Mouse (Mus musculus): ENCODE results near the gene Dnajb3. TPM values are rescaled to one million over a fixed set of nuclear protein-coding genes. Genes with fewer than 3 reads are reported as not detected.
"Not testable (repeated sequence)": the region's sequence is repeated elsewhere in the genome, so short reads cannot be mapped to it uniquely, and the experiment has no call there.

Gene Dnajb3
- total RNA-seq, 2 experiments from 2014 or later: not detected

DNA sequence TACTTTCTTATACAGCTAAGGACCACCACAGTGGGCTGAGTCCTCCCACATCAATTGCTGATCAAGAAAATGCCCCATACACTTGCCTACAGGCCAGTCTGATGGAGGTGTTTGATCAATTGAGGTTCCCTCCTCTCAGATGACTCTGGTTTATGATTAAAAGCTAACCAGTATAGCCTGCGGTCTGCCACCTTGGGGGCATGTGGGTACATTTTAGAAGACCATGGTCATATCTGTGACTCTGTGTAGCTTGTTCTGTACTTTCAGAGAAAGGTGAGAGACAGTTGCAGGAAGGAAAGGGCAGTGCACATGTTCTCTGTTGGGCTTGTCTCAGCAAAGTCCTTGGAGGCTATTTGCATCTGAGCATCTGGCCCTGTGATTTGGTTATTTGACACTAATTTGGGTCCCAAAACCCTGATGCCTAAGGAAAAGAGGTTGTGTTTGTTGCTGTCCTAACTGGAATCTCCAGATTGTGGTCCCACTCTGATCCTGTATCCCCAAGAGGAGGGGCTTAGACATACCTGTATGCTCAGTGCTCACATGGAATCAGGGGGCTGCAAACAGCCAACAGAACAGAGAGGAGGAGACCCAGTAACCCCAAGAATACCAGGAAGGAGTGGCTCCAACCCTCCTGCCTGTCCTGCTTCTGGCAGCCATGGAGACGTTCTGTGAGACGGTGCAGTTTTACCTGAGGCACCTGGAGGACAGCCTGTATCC lies 27.2 kb upstream of the Dnajb3 start:
- ATAC-seq (replicated peaks; ENCODE audit: poor library complexity, severe bottlenecking): no peak

DNA sequence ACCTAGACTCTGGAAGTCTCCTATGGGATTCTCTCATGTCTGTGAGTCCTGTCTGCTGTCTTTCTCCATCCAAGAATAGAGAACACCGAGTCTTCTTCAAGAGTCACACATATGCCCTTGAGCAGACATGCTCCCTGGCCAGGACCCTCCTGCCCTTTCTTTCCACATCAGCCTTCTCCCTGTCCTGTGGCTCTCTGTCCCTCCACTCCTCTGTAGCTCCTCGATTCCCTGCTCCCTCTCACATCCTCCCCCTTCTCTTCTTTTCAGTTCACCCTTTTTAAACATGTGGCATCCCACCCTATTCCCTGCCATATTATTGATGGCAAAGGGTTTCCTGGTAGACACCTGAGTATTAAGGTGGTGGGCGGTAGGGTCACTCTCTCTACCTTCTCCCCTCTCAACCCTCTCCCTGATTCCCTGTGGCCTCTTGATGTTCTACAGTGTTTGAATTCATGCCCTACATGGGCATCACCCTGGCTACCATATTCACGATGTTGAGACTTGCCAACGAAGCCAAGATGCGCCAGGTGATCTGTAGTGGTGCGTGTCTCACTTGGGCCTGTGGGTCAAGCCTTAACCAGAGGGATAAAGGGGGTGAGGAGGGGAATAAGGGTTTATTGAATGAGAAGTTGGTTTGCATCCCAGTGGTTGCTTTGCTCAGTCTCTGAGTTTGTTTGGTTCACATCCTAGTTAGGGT lies 26.4 kb upstream of the Dnajb3 start:
- ATAC-seq (replicated peaks; ENCODE audit: poor library complexity, severe bottlenecking): no peak

DNA sequence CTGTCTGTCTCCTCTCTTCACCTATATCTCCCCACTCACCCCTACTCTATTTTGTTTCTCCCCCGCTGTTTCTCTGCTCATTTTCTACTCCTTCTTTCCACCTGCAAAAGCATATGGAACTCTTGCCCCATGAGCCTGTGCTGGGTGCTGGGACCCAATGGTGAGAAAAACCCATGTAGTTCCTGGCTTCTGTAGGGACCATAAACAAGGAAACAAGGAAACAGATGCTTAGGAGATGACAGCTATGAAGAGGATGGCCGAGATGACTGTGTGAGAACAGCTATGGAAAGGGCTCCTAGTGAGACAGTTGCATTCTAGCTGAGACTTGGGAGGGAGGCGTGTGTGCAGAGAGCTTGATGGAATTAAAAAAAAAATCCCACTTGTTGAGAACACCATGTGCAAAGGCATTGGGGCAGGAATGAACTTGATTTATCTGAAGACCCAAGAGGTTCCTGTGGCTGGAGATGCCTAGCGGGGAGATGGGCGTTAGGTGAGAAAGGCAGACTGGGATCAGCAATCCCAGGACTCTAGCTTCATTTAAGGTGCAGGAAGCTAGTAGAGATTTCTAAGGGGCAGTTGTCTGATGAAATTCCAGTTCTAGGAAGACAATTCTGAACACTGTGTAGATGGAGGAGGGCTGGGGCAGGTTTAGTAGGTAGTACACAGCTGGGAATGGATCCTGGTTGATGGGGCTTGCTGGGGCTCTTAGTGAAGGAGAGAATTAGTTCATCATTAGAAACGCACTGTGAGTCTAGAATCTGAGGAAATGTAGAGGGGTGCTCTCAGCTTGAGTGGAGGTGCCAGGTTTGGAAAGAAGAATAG lies 25.6 kb upstream of the Dnajb3 start:
- no peak for ATAC-seq (replicated peaks; ENCODE audit: poor library complexity, severe bottlenecking)

DNA sequence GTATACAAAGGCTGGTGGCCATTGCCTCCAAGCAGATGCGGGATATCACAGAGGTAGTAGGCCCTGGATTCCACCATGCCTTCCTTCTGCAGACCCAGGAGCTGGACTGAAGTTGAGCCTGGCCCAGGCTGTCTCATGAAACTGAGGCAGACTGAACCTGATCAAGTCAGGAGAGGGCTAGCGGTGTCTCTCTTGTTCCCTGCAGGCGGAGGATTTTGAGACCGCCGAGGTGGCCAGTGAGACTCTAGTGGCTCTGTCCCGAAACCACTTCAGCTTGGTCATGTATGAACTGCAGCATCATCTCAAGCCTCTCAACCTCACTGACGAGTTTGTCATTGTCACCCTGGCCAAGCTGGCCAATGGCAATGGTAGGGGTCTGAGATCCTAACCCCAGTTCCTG lies 24.8 kb upstream of the Dnajb3 start:
- no peak for ATAC-seq (replicated peaks; ENCODE audit: poor library complexity, severe bottlenecking)

DNA sequence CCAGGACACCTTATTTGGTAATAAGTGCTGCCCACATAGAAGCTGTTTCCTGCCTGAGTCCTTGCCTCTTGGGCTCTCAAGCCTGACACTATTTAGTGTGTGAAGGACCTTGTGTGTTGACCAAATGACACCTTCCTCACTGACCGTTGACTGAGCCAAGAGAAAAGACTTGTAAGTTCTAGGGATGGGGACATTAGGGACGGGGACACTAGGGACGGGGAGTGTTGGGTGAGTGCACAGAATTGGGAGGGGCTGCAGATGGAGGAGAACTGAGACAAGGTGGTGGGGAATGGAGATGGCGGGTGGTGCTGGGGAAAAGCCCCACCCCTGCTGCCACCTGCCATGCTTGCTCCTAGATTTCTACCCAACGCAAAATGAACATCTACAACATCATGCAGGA lies 24.4 kb upstream of the Dnajb3 start:
- no peak for ATAC-seq (replicated peaks; ENCODE audit: poor library complexity, severe bottlenecking)

DNA sequence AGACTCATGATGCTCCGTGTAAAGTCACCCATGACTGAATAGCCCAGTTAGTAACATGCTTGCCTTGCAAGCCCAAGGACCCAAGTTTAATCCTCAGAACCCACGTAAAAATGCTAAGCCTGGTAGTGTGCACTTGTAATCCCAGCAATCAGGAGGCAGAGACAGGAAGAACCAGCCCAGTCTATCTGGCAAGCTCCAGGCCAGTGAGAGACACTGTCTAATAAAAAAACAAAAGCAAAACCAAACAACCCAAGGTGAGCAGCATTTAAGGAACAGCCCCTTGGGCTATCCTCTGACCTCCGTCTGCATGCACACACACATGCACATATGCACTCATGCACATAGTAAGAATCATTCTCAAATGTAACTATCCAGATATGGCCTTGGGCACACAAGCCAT lies 24.0 kb upstream of the Dnajb3 start:
- no peak for ATAC-seq (replicated peaks; ENCODE audit: poor library complexity, severe bottlenecking)

DNA sequence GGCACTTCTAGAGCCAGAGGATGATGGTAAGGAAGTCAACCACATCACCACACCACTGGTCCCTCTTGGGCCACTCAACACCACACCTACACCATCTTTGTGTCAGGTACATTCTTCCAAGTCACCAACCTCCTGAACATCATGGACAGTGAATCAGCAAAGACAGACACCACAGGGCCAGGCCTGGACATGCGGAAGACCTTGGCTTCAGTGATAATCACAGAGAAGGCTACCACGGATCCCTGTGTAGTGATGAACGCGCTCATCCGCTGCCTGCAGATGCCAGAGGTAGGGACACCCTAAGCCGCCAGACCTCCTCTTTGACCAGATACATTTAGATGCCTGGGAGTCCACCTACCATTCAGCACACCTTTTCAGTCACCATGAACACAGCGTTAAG lies 22.5 kb upstream of the Dnajb3 start:
- no peak for ATAC-seq (replicated peaks; ENCODE audit: poor library complexity, severe bottlenecking)

DNA sequence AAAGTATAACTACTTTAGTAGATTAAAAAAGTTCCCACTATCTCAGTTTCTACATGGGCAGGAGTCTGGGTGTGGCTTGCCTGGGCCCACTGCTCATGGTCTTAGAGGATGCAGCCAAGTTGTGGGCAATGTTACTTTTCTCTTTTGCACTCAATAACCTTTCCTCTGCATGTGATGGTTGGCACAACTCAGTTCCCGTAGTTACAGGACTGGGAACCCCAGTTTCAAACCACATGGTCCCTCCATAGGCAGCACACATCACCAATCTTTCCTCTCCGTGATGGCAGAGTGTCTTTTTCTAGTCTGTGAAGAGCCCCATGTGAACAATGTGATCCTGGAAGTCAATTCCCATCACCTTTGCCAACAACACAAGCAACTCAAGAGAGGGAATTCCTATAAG lies 21.9 kb upstream of the Dnajb3 start:
- ATAC-seq (replicated peaks; ENCODE audit: poor library complexity, severe bottlenecking): peak; percentile 1; the same call in 1 of the 2 replicates

DNA sequence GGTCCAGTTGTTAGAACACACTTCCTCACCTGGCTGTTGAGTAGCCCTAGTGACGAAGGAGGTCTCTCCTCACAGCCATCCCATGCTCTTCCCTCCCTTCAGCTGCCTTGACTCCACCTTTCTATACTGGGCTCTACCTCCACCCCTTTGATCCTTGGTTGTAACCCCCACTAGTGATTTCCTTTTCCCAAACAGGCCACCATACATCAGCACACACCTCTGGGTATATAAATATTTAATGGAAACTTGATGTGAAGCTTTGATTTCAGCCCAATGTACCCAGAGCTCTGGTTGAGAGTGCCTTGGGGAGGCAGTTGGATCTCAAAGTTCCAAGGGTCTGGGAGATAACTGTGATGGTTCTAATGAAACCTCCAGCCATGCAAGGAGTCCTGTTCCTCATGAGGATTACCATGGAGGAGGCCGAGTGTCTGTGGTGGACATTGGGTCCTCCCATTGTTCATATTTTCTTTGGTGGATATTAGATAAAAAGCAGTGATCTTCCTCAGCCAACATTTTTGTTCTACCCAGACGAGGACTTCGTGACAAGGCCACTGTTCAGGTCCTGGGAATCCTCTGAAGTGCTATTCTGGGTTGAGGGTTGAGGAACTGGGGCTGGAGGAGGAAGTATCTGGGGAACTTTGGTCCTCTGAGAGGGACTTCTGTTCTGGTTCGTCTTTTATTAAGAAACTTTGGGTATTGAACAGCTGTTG lies 21.2 kb upstream of the Dnajb3 start, which contains the start of gene Mroh2a:
Gene Mroh2a (plus strand): TSS at position 317 of the 710 bp plus-strand sequence.
- peak; percentile 56 for ATAC-seq (replicated peaks; ENCODE audit: poor library complexity, severe bottlenecking)

DNA sequence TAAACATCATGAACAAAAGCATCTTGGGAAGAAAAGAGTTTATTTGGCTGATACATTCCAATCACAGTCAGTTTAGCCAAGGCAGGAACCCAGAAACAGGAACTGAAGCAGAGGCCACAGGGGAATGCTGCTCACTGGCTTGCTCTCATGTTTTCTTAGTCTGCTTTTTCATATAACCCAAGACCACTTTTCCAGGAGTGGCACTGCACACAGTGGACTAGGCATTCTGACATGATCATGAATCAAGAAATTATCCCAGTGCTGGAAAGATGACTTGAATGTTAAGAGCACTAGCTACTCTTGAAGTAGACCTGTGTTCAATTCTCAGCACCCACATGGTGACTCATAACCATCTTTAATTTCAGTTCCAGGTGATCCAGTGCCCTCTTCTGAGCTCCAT lies 20.2 kb upstream of the Dnajb3 start:
- no peak for ATAC-seq (replicated peaks; ENCODE audit: poor library complexity, severe bottlenecking)

DNA sequence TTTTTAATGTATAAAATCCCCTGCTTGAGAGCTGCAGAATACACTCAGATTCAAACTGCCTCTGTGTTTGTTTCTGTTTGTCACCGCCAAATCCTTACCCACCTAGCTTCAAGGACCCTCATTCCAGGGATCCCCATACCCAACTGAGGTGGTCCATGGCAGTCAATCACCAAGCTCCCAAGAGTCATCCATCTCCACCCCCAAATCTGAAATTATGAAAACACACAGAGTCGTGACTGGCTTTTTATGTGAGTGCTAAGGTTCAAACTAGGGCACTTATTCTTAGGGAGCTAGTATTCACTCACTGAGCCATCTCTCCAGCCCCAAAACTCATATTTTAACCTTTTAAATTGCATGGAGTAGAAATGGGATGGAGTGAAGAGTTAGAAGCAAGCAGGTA lies 19.7 kb upstream of the Dnajb3 start:
- not testable (repeated sequence) for ATAC-seq (replicated peaks; ENCODE audit: poor library complexity, severe bottlenecking)

DNA sequence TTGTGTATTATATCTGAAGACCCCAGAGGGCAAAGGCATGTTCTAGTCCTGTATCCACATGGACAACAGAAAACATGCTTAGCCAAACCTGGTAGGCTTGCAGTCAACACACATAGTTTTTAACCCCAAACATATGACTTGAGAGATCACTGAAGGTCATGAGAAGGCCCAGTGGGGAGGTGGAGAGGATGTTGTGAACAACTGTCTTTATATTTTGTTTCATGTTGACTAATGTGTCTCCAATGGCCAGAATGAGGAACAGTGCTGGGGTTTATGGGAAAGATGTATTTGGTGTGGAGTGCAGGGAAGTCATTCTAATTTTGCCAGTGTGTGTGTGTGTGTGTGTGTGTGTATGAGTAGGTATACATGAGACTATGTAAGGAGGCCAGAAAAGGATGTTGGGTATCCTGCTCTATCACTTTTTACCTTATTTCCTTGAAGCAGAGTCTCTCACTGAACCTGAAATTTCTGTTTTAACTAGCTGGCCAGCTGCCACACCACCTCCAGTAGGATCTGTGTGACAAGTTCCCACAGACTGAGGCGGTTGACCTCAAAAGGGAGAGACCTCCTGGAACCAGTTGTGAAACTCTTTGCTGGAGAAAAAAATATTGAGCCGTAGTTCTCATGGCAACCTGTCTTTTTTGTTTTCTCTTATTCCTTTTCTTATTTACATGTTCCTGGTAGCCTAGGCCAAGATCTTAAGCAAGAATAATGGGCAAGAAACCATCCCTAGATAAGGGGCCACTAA lies 18.6 kb upstream of the Dnajb3 start:
- no peak for ATAC-seq (replicated peaks; ENCODE audit: poor library complexity, severe bottlenecking)

DNA sequence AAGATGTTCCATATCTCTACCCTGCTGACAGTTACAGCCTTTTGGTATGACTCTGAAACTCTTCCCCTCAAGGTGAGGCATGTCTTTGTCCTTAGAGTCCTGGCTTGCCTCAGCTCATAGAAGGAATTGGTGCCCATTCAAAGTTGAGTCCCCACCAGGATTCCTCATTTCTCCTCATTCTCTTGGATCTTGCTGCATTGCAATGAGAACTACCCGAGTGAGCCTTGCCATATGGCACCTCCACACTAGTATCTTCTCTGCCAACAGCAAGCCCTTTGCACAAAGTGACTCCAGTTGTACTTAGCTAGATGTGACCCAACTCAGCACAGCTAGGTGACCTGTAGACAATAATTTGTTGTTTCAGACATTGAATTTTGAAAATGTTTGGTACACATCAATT lies 18.0 kb upstream of the Dnajb3 start:
- no peak for ATAC-seq (replicated peaks; ENCODE audit: poor library complexity, severe bottlenecking)

DNA sequence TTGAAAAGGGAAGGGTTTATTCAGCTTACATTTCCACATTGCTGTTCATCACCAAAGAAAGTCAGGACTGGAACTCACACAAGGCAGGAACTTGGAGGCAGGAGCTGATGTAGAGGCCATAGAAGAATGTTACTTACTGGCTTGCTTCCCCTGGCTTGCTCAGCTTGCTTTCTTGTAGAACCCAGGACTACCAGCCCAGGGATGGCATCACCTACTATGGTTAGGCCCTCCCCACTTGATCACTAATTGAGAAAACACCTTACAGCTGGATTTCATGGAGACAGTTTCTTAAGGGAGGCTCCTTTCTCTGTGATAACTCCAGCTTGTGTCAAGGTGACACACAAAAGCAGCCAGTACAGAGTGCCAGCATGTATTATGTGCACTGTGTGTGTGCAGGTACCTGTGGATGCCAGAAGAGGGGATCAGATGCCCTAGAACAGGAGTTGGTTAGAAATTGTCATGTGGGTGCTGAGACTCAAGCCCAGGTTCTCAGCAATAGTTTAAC lies 17.5 kb upstream of the Dnajb3 start:
- ATAC-seq (replicated peaks; ENCODE audit: poor library complexity, severe bottlenecking): not testable (repeated sequence)

DNA sequence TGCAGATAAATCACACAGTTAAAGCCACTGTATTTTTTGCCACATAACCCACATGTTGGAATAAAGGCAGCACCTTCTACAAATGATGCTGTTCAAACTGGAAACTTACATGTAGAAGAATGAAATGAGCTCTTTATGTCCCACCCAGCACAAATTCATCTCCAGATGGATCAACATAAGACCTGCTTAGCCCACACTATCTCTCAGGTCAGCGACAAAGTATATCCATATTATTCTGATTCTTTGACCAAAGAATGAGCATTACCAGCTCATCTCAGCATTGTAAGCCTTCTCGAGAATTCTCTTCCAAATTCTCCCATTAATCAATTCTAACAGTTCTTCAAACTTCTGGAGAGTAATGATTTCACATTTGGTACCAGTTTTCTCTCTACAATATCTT lies 16.6 kb upstream of the Dnajb3 start:
- ATAC-seq (replicated peaks; ENCODE audit: poor library complexity, severe bottlenecking): no peak

DNA sequence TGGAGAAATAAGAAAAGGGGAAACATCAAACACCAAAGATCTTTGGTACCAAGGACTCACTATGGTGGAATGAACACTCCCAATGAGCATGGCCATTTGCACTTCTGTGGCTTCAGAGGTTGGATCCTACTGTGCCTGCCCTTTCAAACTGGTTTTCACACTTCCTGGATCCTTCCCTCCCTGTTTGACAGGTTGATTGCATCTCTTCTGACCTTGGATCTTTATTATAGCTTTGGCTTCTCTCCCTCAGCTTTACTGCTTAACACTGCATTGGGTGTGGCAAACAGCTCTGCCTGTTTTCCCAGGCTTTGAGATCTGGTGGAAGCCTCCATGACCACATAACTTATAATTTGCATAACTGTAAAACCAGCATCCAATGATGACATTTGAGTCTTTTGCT lies 14.8 kb upstream of the Dnajb3 start:
- ATAC-seq (replicated peaks; ENCODE audit: poor library complexity, severe bottlenecking): no peak

DNA sequence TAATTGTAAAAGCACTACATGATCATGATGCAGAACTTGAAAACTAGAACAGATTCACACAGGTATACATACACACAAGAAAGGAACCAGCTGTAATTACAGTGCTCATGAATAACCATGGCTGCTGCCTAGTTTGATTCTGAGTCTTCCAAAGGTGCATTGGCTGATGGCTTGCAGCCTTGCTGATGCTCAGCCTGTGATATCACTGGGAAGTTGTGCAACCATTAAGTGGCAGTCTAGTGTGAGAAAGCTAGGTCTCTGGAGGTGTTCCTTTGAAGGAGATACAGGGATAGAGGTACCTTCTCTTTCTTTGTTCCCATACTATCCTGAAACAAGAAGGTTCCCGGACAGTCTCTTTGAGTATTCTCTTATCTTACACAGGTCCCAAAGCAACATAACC lies 13.5 kb upstream of the Dnajb3 start:
- no peak for ATAC-seq (replicated peaks; ENCODE audit: poor library complexity, severe bottlenecking)

DNA sequence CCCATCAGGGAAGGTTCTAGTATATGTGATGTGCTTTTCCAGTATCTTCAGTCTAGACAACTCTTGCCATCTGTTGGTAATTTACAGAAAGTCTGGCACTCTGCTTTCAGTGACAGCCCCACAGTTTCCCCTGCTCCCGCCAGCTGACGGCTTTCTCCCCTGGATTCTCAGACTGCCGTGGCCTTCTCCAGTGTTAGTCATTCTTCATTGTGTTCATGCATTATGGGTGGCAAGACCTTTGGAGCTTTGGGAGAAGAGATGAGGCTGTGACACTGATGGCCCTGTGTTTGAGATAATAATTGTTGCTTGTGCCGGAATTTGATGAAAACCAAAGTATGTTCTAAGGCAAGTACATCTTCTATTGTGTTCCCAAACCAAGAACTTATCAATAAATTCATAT lies 13.0 kb upstream of the Dnajb3 start:
- ATAC-seq (replicated peaks; ENCODE audit: poor library complexity, severe bottlenecking): no peak

DNA sequence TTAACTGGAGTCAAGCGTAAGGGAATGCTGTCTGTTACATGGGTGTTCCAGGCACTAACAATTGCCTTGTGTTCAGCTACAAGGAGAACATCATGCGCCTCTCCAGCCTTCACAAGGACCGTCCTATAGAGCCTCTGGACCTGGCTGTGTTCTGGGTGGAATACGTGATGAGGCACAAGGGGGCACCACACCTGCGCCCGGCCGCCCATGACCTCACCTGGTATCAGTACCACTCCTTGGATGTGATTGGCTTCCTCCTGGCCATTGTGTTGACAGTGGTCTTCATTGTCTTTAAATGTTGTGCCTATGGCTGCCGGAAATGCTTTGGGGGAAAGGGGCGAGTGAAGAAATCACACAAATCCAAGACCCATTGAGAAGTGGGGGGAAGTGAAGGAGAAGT lies 12.5 kb upstream of the Dnajb3 start:
- ATAC-seq (replicated peaks; ENCODE audit: poor library complexity, severe bottlenecking): no peak

DNA sequence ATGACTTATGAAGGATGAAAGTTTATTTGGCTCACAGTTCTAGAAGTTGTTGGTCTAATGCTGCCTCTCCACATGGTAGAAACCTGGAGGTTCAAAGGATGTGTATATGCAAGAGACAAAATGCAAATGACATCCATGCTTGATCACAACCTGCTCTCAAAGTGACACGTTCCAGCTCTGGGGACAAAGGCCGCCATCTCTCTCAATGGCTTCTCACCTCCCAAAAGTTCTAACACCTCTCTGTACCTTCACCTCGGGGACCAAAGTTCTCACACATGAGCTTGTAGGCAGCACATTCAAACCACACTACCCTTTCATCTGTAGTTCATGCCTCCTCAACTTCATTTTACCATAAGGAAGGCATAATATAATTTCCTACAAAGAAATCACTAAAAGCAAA lies 12.0 kb upstream of the Dnajb3 start:
- ATAC-seq (replicated peaks; ENCODE audit: poor library complexity, severe bottlenecking): no peak

All from granulocyte monocyte progenitor cell, adult 5-6 weeks (primary cell).